Mouse (Mus musculus): ENCODE results near the gene Olfr1497. TPM values are rescaled to one million over a fixed set of nuclear protein-coding genes. Genes with fewer than 3 reads are reported as not detected.

The Olfr1497 gene
- polyA plus RNA-seq, 1 experiment from 2014 or later, result not detected

DNA sequence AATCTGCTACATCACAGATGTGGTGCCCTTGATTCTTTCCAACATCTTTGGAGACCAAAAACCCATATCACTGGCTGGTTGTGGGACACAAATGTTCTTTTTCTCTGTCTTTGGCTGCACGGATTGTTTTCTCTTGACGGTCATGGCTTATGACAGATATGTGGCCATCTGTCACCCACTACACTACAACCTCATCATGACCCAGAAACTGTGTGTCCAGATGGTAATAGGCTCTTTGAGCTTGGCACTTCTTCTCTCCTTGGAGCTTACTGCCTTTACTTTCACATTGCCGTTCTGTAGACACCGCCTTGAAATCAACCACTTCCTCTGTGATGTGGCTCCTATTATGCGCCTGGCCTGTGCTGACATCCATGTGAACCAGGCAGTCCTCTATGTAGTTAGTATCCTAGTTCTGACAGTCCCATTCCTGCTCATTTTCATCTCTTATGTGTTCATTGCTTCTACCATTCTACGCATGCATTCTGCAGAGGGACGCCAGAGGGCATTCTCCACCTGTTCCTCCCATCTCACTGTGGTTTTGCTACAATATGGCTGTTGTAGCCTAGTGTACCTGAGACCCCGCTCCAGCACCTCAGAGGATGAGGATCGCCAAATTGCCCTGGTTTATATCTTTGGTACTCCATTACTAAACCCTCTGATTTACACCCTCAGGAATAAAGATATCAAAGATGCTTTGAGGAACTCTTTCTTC lies 29.3 kb downstream of the Olfr1497 start:
- H3K9me3 ChIP-seq (ENCODE audit: control insufficient read depth, low read length), result no peaks in the 10 kb centered on the region
- no peak overlapping the region for H3K4me2 ChIP-seq (ENCODE audit: low read depth)
- DNase-seq (ENCODE audit: low spot score) (no peak), ATAC-seq (ENCODE audit: insufficient read depth, low FRiP score, low TSS enrichment) (no peak)
- 88% methylated on average over 9 of the region's 9 CpGs for WGBS
- no peaks in the 10 kb centered on the region for H3K4me1 ChIP-seq (ENCODE audit: control insufficient read depth, insufficient read depth, low read length)
- no peak overlapping the region for H3K27ac ChIP-seq (ENCODE audit: low read depth, low read length)
- H3K9ac ChIP-seq (ENCODE audit: low read length), result no peak overlapping the region
- no peaks in the 10 kb centered on the region for H3K36me3 ChIP-seq (ENCODE audit: control insufficient read depth, insufficient read depth, low read length)
- no peaks in the 10 kb centered on the region for H3K27me3 ChIP-seq (ENCODE audit: control insufficient read depth, insufficient read depth, low read length)
- H3K4me3 ChIP-seq (ENCODE audit: low read depth, low read length), result no peak overlapping the region

DNA sequence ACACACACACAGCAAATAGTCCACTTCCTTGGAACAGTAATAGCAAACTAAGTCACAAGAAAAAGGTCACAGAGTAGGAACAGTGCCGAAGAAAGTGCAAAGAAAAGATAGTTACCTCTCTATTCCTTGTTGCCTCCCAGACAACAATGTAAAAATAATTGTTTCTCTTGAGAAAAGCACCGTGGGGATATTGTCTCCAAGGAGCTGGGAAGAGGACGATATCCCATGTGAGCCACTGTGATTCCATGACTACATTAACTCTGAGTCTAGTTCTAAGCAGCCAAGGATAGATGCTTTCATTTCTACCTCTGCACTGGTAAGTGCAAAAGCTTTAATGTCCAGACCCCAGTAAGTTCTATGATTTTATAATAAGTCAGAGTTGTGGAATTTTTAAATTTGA lies 33.7 kb downstream of the Olfr1497 start, which contains the start of gene Olfr1495:
TSS of gene Olfr1495 (plus strand) at position 301 of the 400 bp plus-strand sequence.
- no peak within 1 kb of the TSS for H3K9ac ChIP-seq (ENCODE audit: low read length)
- no peak within 1 kb of the TSS for H3K27ac ChIP-seq (ENCODE audit: low read depth, low read length)
- H3K4me1 ChIP-seq (ENCODE audit: control insufficient read depth, insufficient read depth, low read length), result no peaks in the 10 kb centered on the region
- H3K4me2 ChIP-seq (ENCODE audit: low read depth), result no peak within 1 kb of the TSS
- H3K4me3 ChIP-seq (ENCODE audit: low read depth, low read length), result no peak within 1 kb of the TSS
- 86% methylated on average over 3 of the region's 3 CpGs for WGBS
- H3K27me3 ChIP-seq (ENCODE audit: control insufficient read depth, insufficient read depth, low read length), result no peaks in the 10 kb centered on the region
- no peak for ATAC-seq (ENCODE audit: insufficient read depth, low FRiP score, low TSS enrichment)
- no peak for DNase-seq (ENCODE audit: low spot score)
- H3K36me3 ChIP-seq (ENCODE audit: control insufficient read depth, insufficient read depth, low read length), result no peaks in the 10 kb centered on the region
- no peaks in the 10 kb centered on the region for H3K9me3 ChIP-seq (ENCODE audit: control insufficient read depth, low read length)

DNA sequence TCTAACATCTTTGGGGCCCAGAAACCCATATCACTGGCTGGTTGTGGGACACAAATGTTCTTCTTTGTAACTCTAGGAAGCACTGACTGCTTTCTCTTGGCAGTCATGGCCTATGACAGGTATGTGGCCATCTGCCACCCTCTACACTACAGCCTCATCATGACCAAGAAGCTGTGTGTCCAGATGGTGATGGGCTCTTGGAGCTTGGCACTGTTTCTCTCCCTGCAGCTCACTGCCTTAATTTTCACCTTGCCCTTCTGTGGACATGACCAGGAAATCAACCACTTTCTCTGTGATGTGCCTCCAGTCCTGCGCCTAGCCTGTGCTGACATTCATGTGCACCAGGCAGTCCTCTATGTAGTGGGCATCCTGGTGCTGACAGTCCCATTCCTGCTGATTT lies 48.6 kb downstream of the Olfr1497 start:
- ATAC-seq (ENCODE audit: insufficient read depth, low FRiP score, low TSS enrichment) (no peak), DNase-seq (ENCODE audit: low spot score) (no peak)
- 87% methylated on average over 1 of the region's 1 CpGs for WGBS

More for the DNA sequence above, 48.6 kb downstream of the Olfr1497 start:
- H3K27me3 ChIP-seq (ENCODE audit: control insufficient read depth, insufficient read depth, low read length), result no peaks in the 10 kb centered on the region
- no peaks in the 10 kb centered on the region for H3K36me3 ChIP-seq (ENCODE audit: control insufficient read depth, insufficient read depth, low read length)
- no peaks in the 10 kb centered on the region for H3K9me3 ChIP-seq (ENCODE audit: control insufficient read depth, low read length)
- H3K9ac ChIP-seq (ENCODE audit: low read length), result no peak overlapping the region
- no peak overlapping the region for H3K4me3 ChIP-seq (ENCODE audit: low read depth, low read length)
- no peak overlapping the region for H3K27ac ChIP-seq (ENCODE audit: low read depth, low read length)
- no peaks in the 10 kb centered on the region for H3K4me1 ChIP-seq (ENCODE audit: control insufficient read depth, insufficient read depth, low read length)
- no peak overlapping the region for H3K4me2 ChIP-seq (ENCODE audit: low read depth)

Other genes starting within 250 kb of the Olfr1497 start
- gene Olfr1484, start 214.7 kb downstream of the Olfr1497 start, polyA plus RNA-seq (2014; fragmentation: Nextera tagmentation; extraction: Ambion mirVana), result not detected in 2 replicates
- gene Olfr1487, start 180.8 kb downstream of the Olfr1497 start, polyA plus RNA-seq (2014; fragmentation: Nextera tagmentation; extraction: Ambion mirVana), result not detected in 2 replicates
- gene Olfr1489, start 166.6 kb downstream of the Olfr1497 start, polyA plus RNA-seq (2014; fragmentation: Nextera tagmentation; extraction: Ambion mirVana), result not detected in 2 replicates
- gene Olfr1490, start 147.1 kb downstream of the Olfr1497 start, polyA plus RNA-seq (2014; fragmentation: Nextera tagmentation; extraction: Ambion mirVana), result not detected in 2 replicates
- gene Olfr1491, start 100.9 kb downstream of the Olfr1497 start, polyA plus RNA-seq (2014; fragmentation: Nextera tagmentation; extraction: Ambion mirVana), result not detected in 2 replicates
- not detected in 2 replicates for gene Olfr1493-ps1, start 74.9 kb downstream of the Olfr1497 start, polyA plus RNA-seq (2014; fragmentation: Nextera tagmentation; extraction: Ambion mirVana)
- not detected in 2 replicates for gene Olfr1494, start 58.5 kb downstream of the Olfr1497 start, polyA plus RNA-seq (2014; fragmentation: Nextera tagmentation; extraction: Ambion mirVana)
- not detected in 2 replicates for gene Olfr1495, start 33.6 kb downstream of the Olfr1497 start, polyA plus RNA-seq (2014; fragmentation: Nextera tagmentation; extraction: Ambion mirVana)
- not detected in 2 replicates for gene Olfr1496, start 20.3 kb downstream of the Olfr1497 start, polyA plus RNA-seq (2014; fragmentation: Nextera tagmentation; extraction: Ambion mirVana)
- gene Olfr1499, start 21.2 kb upstream of the Olfr1497 start, polyA plus RNA-seq (2014; fragmentation: Nextera tagmentation; extraction: Ambion mirVana), result not detected in 2 replicates
- not detected in 2 replicates for gene Olfr1500, start 32.3 kb upstream of the Olfr1497 start, polyA plus RNA-seq (2014; fragmentation: Nextera tagmentation; extraction: Ambion mirVana)
- not detected in 2 replicates for gene Olfr1501, start 52.5 kb upstream of the Olfr1497 start, polyA plus RNA-seq (2014; fragmentation: Nextera tagmentation; extraction: Ambion mirVana)
- not detected in 2 replicates for gene Olfr1502, start 63.6 kb upstream of the Olfr1497 start, polyA plus RNA-seq (2014; fragmentation: Nextera tagmentation; extraction: Ambion mirVana)
- gene Olfr1504, start 99.7 kb upstream of the Olfr1497 start, polyA plus RNA-seq (2014; fragmentation: Nextera tagmentation; extraction: Ambion mirVana), result not detected in 2 replicates
- gene Olfr1505, start 115.3 kb upstream of the Olfr1497 start, polyA plus RNA-seq (2014; fragmentation: Nextera tagmentation; extraction: Ambion mirVana), result not detected in 2 replicates

All from neural tube, embryonic 11.5 days (tissue).